Mouse (Mus musculus): Measurements from ENCODE around the gene Pakap.
A peak's percentile ranks its signal among the peaks of the same experiment; 100 is the strongest.

The Pakap gene

DNA sequence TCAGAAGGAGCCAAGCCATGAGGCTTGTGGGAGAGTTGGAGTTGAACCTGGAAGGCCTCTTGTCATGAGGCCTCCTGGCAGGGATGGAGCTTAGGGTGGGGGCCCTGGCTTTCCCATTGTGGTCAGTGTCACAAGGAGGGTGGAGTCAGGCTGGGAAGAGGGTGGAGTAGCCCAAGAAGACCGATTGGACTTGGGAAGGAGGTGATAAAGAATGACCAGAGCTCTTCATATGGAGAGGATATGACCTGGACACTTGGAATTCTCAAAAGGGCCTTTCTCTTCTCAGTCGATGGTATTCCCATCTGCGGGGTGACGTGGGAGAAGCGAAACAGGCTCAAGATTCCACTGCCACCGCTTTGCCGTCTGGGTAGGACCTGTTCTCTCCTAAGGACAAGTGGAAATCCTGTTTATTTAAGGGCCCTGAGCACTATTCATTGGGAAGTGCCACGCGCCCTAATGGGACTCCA, 111.0 kb downstream of the Pakap start:
- DNase-seq, result peak in 1 of 2 experiments; percentile 42

- DNase-seq, result peak; percentile 40 to 41
Observed at GRCm38 (mm10) chr4:57680186-57680585, 112.2 kb downstream of the Pakap start.

GRCm38 (mm10) chr4:57681511-57681910, 113.5 kb downstream of the Pakap start:
- DNase-seq, result peak; percentile 90 to 92

- no peak for DNase-seq
Observed at GRCm38 (mm10) chr4:57682341-57682740, 114.4 kb downstream of the Pakap start.

DNA sequence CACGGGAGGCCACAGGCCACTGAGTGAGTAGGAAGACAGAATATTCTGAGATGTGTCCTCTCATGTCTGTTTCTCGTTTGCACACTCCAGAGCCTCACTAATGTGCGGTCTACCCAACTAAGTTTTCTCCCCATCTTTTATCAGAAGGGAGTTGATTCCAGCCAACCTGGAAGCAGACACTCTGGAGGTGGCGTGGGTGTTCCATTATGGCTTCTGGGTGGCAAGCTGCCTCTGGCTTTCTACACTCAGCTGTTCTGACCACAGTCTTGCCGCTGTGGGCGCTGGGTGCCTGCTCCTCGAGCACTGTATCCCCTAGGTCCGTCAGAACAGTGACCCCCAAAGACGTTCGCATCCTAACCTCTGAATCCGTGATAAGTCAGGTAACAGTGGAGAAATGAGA, 115.0 kb downstream of the Pakap start:
- no peak for DNase-seq

DNA sequence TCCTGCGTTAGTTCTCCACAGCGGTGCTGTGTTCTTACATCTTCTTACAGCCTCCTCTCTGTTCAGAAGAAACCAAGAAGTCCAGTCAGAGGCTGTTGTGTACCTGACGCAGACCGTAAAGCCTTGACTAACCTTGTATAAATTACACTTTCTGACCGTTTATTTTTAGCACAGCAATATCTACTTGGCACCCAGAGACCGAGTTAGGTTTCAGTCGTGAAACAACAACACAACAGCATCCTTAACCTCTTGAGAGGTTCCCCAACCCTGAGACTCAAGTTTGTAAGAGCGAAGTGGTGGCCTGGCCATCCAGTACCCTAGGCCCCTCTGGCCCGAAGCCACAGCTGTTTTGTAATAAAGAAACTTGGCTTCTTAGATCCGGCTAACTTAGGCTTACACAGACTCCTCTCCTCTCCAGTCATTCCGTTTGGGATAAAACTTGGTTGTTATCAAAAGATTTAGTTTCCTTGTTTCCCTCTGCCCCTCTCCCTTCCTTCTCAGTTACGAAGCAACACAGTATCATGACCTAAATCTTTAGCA, 116.8 kb downstream of the Pakap start:
- no peak for DNase-seq

DNA sequence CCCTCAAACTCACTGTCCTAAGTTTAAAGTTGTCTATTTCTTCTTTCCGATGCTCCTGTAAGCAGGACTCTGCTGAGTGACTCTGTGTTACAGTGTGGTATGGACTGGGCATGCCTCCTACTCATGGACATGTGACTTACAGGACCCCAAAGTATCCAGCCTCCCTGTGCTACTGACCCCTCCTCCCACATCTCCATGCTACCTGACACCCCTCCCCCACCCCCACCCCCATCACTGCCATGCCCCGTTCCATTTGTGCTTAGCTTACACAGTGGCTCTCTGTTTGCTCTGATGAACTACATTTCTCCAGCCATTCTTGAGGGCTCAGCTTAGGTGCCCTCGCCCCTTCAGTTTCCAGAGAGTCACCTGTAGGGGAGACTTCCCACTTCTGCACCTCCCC, 118.8 kb downstream of the Pakap start:
- no peak for DNase-seq

- no peak for DNase-seq
Observed at GRCm38 (mm10) chr4:57687583-57687982, 119.6 kb downstream of the Pakap start.

GRCm38 (mm10) chr4:57688131-57688530, 120.2 kb downstream of the Pakap start:
- no peak for DNase-seq

GRCm38 (mm10) chr4:57690001-57690400, 122.0 kb downstream of the Pakap start:
- DNase-seq, result no peak

DNA sequence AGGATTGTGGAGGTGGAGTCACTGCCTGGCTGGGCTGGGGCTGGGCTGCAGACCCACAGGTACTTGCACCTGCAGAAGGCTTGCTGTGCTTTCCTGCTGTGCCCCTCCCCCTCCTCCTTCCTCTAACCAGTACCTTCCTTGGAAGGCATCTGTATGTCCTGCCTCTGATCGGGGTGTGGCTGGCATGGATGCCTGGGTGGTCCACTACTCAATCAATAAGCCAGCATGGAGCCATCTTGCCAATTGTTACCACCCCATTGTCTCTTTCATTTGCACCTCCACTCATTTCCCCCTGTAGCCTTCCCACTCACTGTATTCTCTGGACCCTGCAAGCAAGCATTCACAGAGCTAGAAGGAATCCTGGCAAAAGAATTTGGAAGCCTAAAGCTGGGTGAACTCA, 122.8 kb downstream of the Pakap start:
- DNase-seq, result no peak

DNA sequence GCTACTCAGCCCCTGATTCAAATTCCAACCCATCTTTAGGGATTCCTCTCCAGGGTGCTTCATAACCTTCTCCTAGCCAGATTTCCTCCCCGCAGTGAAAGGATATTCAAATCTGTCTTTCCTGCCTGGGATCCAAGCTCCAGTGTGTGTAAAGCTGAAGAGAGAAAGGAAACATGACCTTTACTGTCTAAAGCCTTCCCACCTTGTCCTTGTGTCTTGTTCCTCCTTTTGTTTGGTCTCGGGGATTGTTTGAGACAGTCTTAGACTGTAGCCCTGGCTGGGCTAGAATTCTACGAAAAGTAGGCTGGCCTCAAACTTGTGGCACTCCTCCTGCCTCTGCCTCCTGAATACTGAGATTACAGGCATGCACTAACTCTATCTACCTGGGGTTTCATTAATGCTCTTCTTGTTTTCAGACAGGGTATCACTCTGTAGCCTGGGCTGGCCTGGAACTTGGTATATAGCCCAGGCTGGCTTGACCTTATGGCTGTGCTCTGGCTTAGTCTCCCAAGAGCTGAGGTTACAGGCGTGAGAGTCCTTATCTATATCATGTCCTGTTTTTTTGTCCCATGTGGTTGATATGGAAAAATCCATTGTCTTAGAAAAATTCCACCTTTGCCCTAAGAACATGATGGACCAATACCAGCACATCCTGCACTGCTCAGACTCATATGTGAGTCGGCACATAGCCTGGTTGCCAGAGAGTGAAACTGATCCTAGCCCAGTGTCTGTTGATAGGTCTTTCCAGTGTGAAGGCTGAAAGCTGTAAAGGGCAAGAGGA, 126.6 kb downstream of the Pakap start:
- no peak for DNase-seq

DNA sequence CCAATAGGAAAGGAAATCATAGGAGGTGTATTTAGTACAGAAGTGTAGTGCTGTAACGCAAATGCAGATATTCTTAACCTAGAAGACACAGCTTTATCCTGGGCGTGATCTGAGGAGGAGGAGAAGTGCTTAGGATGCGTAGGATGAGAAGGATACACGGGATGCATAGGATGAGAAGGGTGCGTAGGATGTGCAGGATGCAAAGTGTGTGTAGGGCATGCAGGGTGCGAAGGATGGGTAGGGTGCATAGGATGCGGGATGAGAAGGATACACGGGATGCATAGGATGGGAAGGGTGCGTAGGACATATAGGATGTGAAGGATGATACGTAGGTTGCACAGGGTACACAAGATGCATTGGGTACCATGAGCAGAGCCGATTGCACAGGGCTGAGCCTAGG, 129.0 kb downstream of the Pakap start:
- DNase-seq, result no peak

GRCm38 (mm10) chr4:57697918-57698611, 130.1 kb downstream of the Pakap start:
- no peak for DNase-seq

DNA sequence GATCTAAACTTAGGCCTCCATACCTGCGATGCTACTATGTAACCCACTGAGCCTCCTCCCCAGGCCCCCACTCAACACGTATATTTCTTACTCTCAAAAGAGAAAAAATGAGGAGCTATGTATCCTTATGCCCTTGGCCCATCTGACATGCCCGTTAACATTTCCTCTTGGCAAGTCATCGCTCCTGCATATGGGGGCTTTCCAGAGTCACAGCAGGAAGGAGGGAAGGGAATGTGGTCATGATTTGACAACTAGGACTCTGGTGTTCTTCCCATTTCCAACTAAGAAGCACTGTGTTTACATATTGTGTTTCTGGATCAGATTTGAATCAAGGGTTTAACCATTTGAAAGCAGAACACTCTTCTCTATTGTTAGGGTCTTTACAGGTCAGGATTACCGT, 133.6 kb downstream of the Pakap start:
- DNase-seq, result no peak

GRCm38 (mm10) chr4:57703574-57704470, 135.8 kb downstream of the Pakap start:
- DNase-seq, result no peak

DNA sequence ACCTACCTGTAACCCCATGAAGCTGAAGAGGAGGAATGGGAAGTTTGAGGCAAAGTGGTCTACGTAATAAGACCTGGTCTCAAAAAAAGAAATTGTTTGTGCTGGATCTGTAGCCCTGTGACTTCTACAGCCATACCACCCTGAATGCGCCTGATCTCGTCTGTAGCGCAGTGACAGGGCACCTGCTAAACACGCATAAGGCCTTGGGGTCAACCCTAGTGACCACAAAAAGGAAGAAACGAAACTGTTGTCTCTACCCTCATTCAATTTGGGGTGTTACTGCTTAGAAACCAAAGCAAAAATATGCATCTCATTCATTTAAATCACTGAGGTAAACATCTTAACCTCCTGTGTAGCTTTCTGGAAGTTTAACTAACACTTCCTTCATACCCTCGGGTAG, 136.6 kb downstream of the Pakap start:
- no peak for DNase-seq

DNA sequence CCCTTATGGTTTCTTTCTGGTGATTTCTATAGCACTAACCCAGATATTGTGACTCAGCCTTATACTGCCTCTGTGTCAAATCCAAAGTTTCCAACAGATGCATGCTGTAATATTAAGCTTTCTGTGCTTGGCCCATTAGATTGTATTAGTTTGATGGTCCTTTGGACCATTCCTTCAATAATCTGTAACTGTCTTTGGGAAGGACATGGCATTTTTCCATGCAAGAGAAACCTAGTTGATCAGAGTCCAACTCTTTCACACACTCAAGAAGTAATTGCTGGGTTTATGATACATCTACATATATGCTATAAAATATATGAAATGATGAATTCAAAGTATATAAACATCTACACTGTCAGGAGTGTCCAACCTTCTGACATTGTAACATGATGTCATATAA, 147.9 kb downstream of the Pakap start:
- DNase-seq, result no peak

DNA sequence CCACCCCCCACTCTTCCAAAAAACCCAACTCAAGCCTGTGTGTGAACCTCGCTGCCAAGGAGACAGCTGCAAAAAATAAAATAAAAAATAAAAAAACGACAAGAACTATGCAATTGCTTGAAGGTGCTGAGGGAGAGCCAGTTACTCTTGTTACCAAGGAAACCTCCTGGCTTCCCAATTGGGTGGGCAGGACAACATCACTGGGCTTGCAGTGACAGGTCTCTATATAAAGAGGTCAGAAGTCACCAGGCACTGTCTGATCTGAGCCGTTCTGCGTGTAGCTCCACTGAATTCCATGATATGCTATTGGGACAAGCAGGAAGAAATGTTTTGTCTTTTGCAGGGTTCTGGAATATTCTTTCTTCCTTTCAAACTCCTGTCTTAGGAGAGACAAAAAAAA, 148.8 kb downstream of the Pakap start:
- no peak for DNase-seq

DNA sequence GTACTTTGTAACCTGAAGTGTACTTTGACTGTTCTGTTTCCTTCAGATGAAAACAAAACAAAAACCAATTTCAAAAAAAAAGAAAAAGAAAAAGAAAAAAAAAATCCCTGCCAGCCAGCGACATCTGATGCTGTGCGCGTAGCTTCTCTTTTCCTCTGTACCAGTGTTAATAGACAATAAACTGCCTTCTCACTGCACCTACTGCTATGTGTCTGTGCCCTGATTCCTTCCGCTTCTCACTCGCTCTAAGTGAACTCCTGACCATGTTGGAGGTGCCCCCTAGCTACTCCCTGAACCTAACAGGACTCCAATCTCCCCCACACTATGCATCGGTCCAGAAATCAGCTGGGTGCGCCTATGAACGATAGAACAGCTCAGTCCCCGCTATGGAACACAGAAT, 149.4 kb downstream of the Pakap start, which contains the start of gene Akap2:
TSS of gene Akap2 (plus strand) at position 304 of the 400 bp plus-strand sequence.
- DNase-seq, result no peak

GRCm38 (mm10) chr4:57719370-57719769, 151.4 kb downstream of the Pakap start:
- no peak for DNase-seq

DNA sequence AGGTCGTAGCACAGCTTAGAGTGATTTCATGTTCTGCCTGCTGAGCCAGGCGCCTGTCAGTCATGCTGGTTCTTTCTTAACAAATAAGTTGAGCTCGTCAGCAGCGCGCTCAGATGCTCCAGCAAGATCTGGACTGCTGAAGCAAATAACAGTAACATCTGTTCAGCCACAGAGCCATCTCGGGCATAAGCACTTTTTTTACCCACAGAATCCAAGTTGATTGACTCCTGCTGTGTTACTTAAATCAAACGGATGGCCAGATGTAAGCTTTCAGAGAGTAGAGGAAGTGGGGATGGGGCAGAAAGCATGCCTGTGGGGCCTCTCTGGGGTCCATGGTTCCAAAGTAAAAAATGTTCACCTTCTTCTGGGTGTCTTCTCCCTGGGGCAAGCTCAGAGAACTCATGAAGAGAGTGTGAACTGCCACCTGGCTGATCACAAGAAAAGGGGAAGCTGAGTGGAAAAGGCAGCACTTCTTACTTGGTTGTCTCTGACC, 152.9 kb downstream of the Pakap start:
- no peak for DNase-seq

DNA sequence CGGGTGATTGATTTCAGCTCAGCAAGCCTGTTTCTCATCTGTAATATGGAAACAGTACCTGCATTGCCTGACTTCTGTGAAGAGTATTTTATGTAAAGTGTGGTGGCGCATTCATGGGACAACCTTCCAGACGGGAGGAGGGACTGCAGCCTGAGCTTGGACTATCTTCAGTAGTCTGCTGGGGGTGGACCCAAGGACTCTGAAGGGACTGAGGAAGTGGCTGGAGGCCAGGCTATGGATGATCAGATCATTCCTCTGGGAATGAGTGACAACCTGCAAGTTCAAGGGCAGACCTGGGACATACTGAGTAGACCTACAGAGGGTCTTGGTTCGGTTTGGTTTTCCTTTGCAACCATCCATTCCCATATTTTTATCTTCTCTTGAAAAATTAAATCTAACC, 154.3 kb downstream of the Pakap start:
- DNase-seq, result peak in 1 of 2 experiments; percentile 44
